Mouse (Mus musculus) CH12.LX (cell line): ENCODE results near the gene Enkd1. TPM values are rescaled to one million over a fixed set of nuclear protein-coding genes. Genes with fewer than 3 reads are reported as not detected.

Experiments used
- DNase-seq: peaks from one replicate; pipeline ENCODE4 v3.0.0-alpha.2; 2013; ENCODE audit errors: extremely low read depth
- H3K27ac ChIP-seq: 2 replicates; pipeline ENCODE4 v1.5.1; 2012; ENCODE audit warnings: low read depth, mild to moderate bottlenecking, control low read depth, moderate library complexity; ENCODE audit not compliant: insufficient read depth
- H3K27me3 ChIP-seq: replicated peaks from 2 replicates; pipeline ENCODE3; 2012; ENCODE audit warnings: inconsistent platforms
- H3K36me3 ChIP-seq, 2 experiments: replicated peaks in 1 of 2; 2 replicates each; pipeline versions ENCODE3 to v1.6.1; 2012; ENCODE audit warnings: inconsistent platforms in 1 of 2, low read length in 1 of 2, mild to moderate bottlenecking in 1 of 2, mixed read lengths in 1 of 2, moderate library complexity in 1 of 2; ENCODE audit not compliant: control insufficient read depth in 1 of 2, insufficient read depth in 1 of 2
- H3K4me1 ChIP-seq, 2 experiments: 2 replicates each; pipeline ENCODE4 v1.6.1; 2012; ENCODE audit warnings: inconsistent platforms in 1 of 2, moderate library complexity in 1 of 2; ENCODE audit not compliant: insufficient read depth in 2 of 2, control insufficient read depth in 1 of 2
- H3K4me2 ChIP-seq: 2 replicates; pipeline ENCODE4 v1.6.1; 2012; ENCODE audit warnings: low read depth, mild to moderate bottlenecking, control low read depth; ENCODE audit not compliant: poor library complexity, insufficient read depth, severe bottlenecking
- H3K4me3 ChIP-seq, 3 experiments: fragments of 150-350 bp in 1 of 3; sonication (generic) in 1 of 3; replicated peaks in 1 of 3; 2 replicates each; pipeline versions ENCODE3 to v1.5.1; 2011 to 2012; ENCODE audit warnings: low read depth in 2 of 3, low read length in 2 of 3, mild to moderate bottlenecking in 2 of 3, moderate library complexity in 2 of 3, control low read depth in 1 of 3, improper control_type of control experiment in 1 of 3, inconsistent platforms in 1 of 3, mixed read lengths in 1 of 3; ENCODE audit not compliant: poor library complexity in 1 of 3
- H3K79me2 ChIP-seq: replicated peaks from 2 replicates; pipeline ENCODE4 v1.6.1; 2012; ENCODE audit warnings: mild to moderate bottlenecking, moderate library complexity; ENCODE audit not compliant: control insufficient read depth, poor library complexity, insufficient read depth, severe bottlenecking; ENCODE audit errors: extremely low read depth
- H3K9ac ChIP-seq: 2 replicates; pipeline ENCODE4 v1.6.1; 2012; ENCODE audit warnings: low read depth, mild to moderate bottlenecking, control low read depth, moderate library complexity; ENCODE audit not compliant: insufficient read depth
- H3K9me3 ChIP-seq: replicated peaks from 2 replicates; pipeline ENCODE3; 2012; ENCODE audit warnings: low read length, inconsistent platforms, mixed read lengths
- EP300 ChIP-seq: IDR thresholded peaks from 2 replicates; pipeline ENCODE4 v1.6.1; 2011; ENCODE audit warnings: low read length, improper control_type of control experiment
- JUN ChIP-seq: IDR thresholded peaks from 2 replicates; pipeline ENCODE4 v1.6.1; 2011; ENCODE audit warnings: low read depth, mild to moderate bottlenecking, low read length, improper control_type of control experiment, moderate library complexity; ENCODE audit not compliant: insufficient read depth
- JUND ChIP-seq: conservative IDR thresholded peaks from 2 replicates; pipeline ENCODE4 v1.6.1; 2011; ENCODE audit warnings: low read depth, low read length, improper control_type of control experiment
- KAT2A ChIP-seq: IDR thresholded peaks from 2 replicates; pipeline ENCODE4 v1.6.1; 2012; ENCODE audit warnings: low read length, improper control_type of control experiment, inconsistent platforms; ENCODE audit not compliant: insufficient replicate concordance
- MAZ ChIP-seq: IDR thresholded peaks from 2 replicates; pipeline ENCODE4 v1.6.1; 2012; ENCODE audit warnings: low read depth, mild to moderate bottlenecking, inconsistent platforms, low read length, improper control_type of control experiment, moderate library complexity
- NRF1 ChIP-seq: IDR thresholded peaks from 2 replicates; pipeline ENCODE4 v1.6.1; 2014; ENCODE audit warnings: low read depth, mild to moderate bottlenecking, inconsistent platforms, low read length, improper control_type of control experiment, moderate library complexity
- POLR2A ChIP-seq: IDR thresholded peaks from 2 replicates; pipeline ENCODE4 v1.6.1; 2011; ENCODE audit warnings: low read depth, mild to moderate bottlenecking, improper control_type of control experiment, low read length
- TCF12 ChIP-seq: IDR thresholded peaks from 2 replicates; pipeline ENCODE4 v1.6.1; 2014; ENCODE audit warnings: low read depth, mild to moderate bottlenecking, inconsistent platforms, low read length, improper control_type of control experiment
- USF1 ChIP-seq: IDR thresholded peaks from 2 replicates; pipeline ENCODE4 v1.6.1; 2014; ENCODE audit warnings: low read depth, mild to moderate bottlenecking, inconsistent platforms, low read length, improper control_type of control experiment
- ZC3H11A ChIP-seq: IDR thresholded peaks from 2 replicates; pipeline ENCODE4 v1.6.1; 2012; ENCODE audit warnings: low read depth, mild to moderate bottlenecking, inconsistent platforms, low read length, improper control_type of control experiment
- ZKSCAN1 ChIP-seq: IDR thresholded peaks from 2 replicates; pipeline ENCODE4 v1.6.1; 2012; ENCODE audit warnings: low read depth, inconsistent platforms, low read length, improper control_type of control experiment, borderline replicate concordance
- dilution Hi-C: fragments of 300-500 bp; cut with MboI; formaldehyde crosslinking; loops from 2 replicates; pipeline ENCODE4 v1.14.3; 2020; ENCODE audit warnings: low sequenced_read_pairs; ENCODE audit not compliant: extremely low pct_unique_long_range_greater_than_20kb, extremely low pct_ligation_motif_present
- in situ Hi-C: fragments of 300-500 bp; cut with MboI; formaldehyde crosslinking; loops from 3 replicates; pipeline ENCODE4 v1.14.3; 2019; ENCODE audit warnings: low sequenced_read_pairs, low pct_ligation_motif_present, low pct_unique_long_range_greater_than_20kb, mixed read lengths
- polyA plus RNA-seq: library from polyadenylated mRNA; unstranded; fragments of >175 nt; gene quantifications from 2 replicates; pipeline ENCODE4 v1.2.1, GENCODE M21; 2012; ENCODE audit warnings: low read depth; ENCODE audit not compliant: insufficient read length
- total RNA-seq, 2 experiments: library from RNA; depleted of rRNA; stranded (reverse); fragments of 300-350 nt in 1 of 2; fragments of >200 nt in 1 of 2; gene quantifications; 2 replicates each; pipeline ENCODE4 v1.2.3; 2012 to 2014

The Enkd1 gene
- total and polyA plus RNA-seq, 3 experiments: 15.6 to 35.9 (median 27.4) TPM

GRCm38 (mm10) chr8:105694051-105694799, 13.8 kb downstream of the Enkd1 start:
- Histone ChIP-seq H3K4me1 (peaks cover 0 to 3% of the 10 kb centered on the region in 2 experiments; a peak in 2 of 4 replicates), H3K36me3 (peaks cover 92 to 99% of the 10 kb centered on the region in 2 experiments), H3K4me3 (no peak overlapping the region), H3K27ac (no peak overlapping the region), H3K9ac (no peak overlapping the region), H3K79me2 (no peaks in the 10 kb centered on the region), H3K4me2 (no peak overlapping the region), H3K9me3 (peaks cover 8% of the 10 kb centered on the region), H3K27me3 (no peaks in the 10 kb centered on the region)
- in situ Hi-C loops (no loop called here), dilution Hi-C loops (no loop called here)
- no peak for DNase-seq
- TF ChIP-seq USF1 (no peak), POLR2A (no peak)

GRCm38 (mm10) chr8:105693648-105694047, 14.4 kb downstream of the Enkd1 start:
- no peak overlapping the region for H3K4me3 ChIP-seq
- in situ Hi-C loops (no loop called here), dilution Hi-C loops (no loop called here)
- TF ChIP-seq KAT2A (no peak), USF1 (no peak), POLR2A (no peak), JUND (no peak), ZC3H11A (no peak), ZKSCAN1 (no peak), NRF1 (no peak), MAZ (no peak), JUN (no peak), EP300 (no peak), TCF12 (no peak)
- no peaks in the 10 kb centered on the region for H3K79me2 ChIP-seq
- H3K27me3 ChIP-seq: no peaks in the 10 kb centered on the region
- peaks cover 93 to 100% of the 10 kb centered on the region in 2 experiments for H3K36me3 ChIP-seq
- H3K4me2 ChIP-seq: no peak overlapping the region
- H3K9me3 ChIP-seq: peaks cover 8% of the 10 kb centered on the region
- H3K27ac ChIP-seq: no peak overlapping the region
- H3K9ac ChIP-seq: no peak overlapping the region
- 0 out of 4 replicates have a peak, but pooled peaks cover 0 to 3% of the 10 kb centered on the region in 2 experiments for H3K4me1 ChIP-seq
- no peak for DNase-seq
